Mouse (Mus musculus) bone marrow, adult 2 months (tissue): ENCODE measurements around the gene Abca7.

Experiments
- CTCF ChIP-seq: fragments of 200-500 bp; IDR thresholded peaks from 2 replicates; pipeline ENCODE4 v1.5.1; 2011; ENCODE audit warnings: low read length, control low read depth; ENCODE audit not compliant: control insufficient read depth, insufficient read depth
- POLR2A ChIP-seq: fragments of 200-500 bp; IDR thresholded peaks from 2 replicates; pipeline ENCODE4 v1.6.1; 2011; ENCODE audit warnings: low read depth, mild to moderate bottlenecking, control low read depth, low read length, borderline replicate concordance; ENCODE audit not compliant: control insufficient read depth

DNA sequence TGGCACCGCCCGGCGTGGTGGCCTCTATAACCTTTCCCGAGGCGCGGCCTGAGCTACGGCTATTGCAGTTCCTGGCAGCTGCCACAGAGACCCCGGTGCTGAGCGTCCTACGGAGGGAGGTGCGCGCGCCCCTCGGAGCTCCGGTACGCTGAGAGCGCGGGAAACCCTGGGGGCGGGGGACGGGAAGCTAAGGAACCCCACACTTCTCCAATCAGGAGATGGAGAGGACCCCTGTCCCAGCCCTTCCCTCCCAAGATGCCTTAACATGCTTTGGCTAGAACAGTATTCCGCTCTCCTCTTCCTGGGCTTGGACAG lies 25.2 kb upstream of the Abca7 start:
- TF ChIP-seq CTCF (no peak), POLR2A (no peak)
